Mouse (Mus musculus): ENCODE measurements around the gene Nfkbil1.

Gene Nfkbil1

DNA sequence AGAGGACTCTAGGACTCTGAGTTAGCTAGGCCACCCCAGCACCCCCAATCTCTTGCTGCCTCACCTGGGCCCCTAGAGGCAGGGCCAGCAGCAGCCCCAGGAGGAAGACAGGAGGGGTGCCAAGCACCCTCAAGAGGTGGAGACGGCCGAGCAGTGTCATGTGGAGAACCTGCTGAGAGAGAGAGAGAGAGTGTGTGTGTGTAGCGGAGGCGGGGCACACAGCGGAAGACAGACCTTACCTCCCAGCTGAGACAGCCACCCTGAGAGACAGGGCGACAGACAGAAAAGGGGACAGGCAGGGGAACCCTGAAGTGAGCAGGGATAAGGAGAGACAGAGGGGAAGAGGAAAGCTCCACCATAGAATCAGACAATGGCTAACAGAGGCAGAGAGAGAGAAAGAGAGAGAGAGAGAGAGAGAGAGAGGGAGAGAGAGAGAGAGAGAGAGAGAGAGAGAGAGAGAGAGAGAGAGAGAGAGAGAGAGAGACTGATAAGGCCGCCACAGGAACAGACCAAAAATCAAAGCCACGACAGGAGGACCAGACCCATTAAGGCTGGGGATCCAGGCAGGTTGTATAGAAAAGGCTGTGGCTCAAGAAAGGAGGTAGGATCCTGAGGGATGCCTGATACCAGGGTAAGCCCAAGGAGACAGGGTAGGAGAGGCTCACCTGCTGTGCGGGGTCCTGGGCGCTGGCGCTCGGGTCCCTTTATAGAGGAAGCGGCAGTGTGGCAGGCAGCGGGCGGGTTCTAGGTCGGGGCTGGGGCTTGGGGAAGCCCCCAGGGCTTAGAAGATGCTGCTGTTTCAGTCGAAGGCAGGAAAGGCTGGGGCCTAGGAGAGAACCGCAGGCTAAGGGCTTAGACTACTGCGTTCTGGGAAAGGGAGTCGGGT, 30.9 kb downstream of the Nfkbil1 start, which contains the start of gene Lta:
Gene Lta (minus strand): TSS at position 858 of the 886 bp plus-strand sequence.
- DNase-seq (ENCODE audit: low read depth, low spot score): no peak

DNA sequence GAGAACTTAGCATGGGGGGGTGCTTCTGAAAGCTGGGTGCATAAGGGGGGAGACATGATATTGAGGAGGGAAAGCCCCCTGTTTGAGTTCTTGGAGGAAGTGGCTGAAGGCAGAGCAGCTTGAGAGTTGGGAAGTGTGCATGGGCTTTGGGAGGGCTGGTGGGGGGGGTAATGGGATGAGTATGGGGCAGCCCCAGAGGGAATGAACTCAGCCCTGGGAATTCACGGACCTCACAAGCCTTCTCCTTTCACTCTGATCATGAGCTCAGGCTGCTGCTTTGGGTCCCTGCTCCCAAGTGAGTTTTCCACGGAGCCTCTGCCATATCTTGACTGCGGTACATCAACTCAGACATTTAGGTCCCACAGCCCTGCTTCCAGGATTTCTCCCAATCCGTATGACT, 33.1 kb downstream of the Nfkbil1 start:
- no peak for DNase-seq (ENCODE audit: low read depth, low spot score)

DNA sequence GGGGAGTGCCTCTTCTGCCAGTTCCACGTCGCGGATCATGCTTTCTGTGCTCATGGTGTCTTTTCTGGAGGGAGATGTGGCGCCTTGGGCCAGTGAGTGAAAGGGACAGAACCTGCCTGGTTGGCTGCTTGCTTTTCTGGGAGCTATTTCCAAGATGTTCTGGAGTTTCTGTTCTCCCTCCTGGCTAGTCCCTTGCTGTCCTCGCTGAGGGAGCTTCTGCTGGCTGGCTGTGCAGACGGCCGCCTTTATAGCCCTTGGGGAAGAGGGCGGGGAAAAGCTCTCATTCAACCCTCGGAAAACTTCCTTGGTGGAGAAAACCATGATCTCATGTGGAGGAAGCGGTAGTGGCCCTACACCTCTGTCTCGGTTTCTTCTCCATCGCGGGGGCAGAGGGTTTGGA, 33.8 kb downstream of the Nfkbil1 start, which contains the start of gene Tnf:
Gene Tnf (minus strand): TSS at position 221 of the 400 bp plus-strand sequence.
- no peak for DNase-seq (ENCODE audit: low read depth, low spot score)

DNA sequence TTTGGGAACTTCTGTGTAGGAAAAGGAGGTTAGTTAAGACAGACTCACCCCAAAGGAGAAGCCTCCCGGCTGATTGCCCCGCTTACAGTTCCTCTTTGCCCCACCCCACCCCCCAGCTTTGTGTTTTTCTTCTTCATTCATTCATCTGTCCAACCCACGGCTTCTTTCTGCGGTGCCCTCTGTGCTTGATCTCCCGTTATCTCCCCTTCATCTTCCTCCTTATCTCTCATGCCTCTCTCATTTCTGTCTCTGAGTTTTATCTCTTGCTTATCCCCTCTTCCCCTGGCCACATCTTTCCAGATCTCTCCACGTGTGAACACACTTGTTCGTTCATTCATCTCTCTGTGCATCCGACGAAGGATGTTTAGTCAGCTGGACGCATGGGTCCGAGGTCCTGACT, 34.5 kb downstream of the Nfkbil1 start:
- no peak for DNase-seq (ENCODE audit: low read depth, low spot score)

DNA sequence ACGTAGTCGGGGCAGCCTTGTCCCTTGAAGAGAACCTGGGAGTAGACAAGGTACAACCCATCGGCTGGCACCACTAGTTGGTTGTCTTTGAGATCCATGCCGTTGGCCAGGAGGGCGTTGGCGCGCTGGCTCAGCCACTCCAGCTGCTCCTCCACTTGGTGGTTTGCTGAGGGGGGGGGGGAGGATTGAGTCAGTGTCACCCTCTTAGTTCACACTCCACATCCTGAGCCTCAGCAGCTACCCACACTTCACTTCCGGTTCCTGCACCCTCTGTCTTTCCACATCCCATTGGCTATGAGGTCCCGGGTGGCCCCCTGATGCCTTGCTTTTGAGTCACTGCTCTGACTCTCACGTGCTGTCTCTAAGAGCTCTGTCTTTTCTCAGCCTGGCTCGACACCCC, 35.2 kb downstream of the Nfkbil1 start:
- no peak for DNase-seq (ENCODE audit: low read depth, low spot score)

DNA sequence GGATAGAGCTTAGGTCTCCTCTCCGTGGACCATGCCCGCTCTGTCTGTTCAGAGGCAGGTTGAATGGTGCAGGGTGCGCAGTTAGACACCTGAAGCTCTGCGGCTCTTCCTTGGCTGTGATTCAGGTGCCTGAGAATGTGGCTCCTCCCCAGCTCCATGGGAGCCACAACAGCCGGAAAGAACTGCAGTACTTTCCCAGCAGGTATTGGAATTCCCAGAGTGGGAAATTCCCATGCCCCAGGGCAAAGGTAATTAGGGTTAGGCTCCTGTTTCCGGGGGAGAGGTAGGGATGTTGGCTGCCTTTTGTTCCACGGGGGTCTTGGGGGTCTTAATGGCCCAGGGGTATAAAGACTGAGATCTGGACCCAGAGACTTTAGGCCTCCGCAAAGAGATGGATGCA, 36.6 kb downstream of the Nfkbil1 start:
- no peak for DNase-seq (ENCODE audit: low read depth, low spot score)

DNA sequence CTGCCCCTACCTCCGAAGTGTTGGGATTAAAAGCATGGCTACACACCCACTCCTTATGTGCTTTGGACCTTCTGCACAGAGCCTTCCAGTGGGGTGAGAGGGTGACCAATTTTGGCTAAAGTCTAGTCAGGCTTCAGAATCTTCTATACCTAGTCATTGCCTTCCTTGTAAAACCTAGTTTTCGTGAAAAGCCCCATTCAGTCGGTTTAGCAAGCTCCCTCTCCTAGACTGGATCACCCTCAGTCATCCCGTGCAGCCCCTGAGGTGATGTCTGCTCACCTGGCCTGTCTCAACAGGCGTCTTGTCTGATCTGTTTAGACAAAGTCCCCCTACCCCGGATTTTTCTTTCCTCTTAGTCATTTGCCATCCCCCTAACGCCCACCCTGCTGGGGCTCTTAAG, 37.6 kb downstream of the Nfkbil1 start:
- no peak for DNase-seq (ENCODE audit: low read depth, low spot score)

DNA sequence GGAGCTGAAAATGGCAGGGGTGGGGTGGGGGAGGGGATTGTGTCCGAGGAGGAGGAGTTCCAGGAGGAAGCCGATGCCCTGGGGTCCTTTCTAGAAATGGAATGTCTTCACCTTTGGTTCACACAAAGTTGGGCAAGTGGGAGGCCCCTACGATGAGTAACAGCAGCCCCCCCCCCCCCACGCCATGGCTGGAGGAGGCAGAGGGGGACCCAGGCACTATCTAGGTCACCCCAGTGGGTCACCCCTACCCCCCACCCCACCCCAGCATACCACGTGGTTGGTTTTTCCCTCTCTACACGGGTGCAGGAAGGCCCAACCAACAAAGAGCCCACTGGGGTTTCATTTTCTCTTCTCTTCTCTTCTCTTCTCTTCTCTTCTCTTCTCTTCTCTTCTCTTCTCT, 38.5 kb downstream of the Nfkbil1 start:
- DNase-seq (ENCODE audit: low read depth, low spot score): no peak

DNA sequence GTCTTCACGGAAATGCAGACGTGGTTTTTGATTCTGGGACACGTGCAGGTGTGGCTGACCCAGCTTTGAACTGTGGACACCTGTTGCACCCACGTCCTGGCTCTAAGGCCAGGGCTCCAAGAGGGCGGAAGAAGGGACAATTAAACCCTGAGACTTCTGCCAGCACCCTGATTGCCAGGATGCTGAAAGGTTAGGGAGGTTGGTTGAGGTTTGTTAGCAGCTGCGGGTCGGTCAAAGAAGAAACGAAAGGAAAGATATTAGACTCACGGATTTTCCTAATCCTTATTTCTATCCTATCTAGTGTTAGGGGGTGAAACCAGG, 39.3 kb downstream of the Nfkbil1 start:
- no peak for DNase-seq (ENCODE audit: low read depth, low spot score)

DNA sequence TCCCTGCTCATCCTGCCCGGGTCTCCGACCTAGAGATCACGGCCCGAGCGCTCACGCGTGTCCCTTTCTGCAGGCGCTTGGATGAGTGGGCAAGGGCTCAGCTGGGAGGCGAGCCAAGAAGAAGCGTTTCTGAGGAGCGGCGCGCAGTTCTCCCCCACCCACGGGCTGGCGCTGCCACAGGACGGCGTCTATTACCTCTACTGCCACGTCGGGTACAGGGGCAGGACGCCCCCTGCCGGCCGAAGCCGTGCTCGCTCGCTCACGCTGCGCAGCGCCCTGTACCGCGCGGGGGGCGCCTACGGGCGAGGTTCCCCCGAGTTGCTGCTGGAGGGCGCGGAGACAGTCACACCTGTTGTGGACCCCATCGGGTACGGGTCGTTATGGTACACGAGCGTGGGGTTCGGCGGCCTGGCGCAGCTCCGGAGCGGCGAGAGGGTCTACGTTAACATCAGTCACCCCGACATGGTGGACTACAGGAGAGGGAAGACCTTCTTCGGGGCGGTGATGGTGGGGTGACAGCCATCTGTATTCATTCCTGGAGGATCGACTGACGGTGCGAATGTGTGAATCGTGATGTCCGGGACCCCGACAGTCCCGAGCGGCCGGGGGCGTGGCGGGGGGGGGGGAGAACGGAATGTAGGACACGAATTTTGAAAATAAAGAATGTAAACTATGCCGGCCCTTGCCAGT, 39.8 kb downstream of the Nfkbil1 start:
- DNase-seq (ENCODE audit: low read depth, low spot score): peak; percentile 82

DNA sequence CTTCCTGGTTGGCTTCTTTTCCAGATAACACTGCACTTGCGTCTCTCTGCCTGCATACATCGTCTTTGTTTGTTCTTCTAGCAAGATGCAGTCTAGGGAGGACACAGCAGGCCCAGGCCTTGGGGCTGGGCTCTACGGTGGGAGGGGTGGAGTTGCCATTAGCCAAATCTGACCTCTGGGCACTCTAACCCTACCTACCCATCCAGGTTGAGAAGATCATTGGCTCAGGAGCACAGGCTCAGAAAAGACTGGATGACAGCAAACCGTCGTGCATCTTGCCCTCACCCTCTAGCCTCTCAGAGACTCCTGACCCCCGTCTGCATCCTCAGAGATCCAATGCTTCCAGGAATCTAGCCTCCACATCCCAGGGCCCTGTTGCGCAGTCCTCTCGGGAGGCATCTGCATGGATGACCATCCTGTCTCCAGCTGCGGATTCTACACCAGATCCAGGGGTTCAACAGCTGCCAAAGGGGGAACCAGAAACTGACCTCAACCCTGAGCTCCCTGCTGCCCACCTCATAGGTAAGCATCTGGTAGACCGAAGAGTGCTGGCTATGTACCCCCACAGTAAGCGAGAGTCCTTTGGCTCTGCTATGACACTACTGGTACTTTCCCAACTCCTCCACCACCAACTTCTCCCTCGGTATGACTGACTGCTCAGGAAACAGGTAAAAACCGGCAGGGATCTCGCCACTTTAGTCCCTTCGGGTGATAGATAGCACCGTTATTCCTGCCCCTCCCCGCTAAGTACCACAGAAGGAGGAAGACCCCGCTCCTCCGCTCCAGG, 40.6 kb downstream of the Nfkbil1 start:
- no peak for DNase-seq (ENCODE audit: low read depth, low spot score)

DNA sequence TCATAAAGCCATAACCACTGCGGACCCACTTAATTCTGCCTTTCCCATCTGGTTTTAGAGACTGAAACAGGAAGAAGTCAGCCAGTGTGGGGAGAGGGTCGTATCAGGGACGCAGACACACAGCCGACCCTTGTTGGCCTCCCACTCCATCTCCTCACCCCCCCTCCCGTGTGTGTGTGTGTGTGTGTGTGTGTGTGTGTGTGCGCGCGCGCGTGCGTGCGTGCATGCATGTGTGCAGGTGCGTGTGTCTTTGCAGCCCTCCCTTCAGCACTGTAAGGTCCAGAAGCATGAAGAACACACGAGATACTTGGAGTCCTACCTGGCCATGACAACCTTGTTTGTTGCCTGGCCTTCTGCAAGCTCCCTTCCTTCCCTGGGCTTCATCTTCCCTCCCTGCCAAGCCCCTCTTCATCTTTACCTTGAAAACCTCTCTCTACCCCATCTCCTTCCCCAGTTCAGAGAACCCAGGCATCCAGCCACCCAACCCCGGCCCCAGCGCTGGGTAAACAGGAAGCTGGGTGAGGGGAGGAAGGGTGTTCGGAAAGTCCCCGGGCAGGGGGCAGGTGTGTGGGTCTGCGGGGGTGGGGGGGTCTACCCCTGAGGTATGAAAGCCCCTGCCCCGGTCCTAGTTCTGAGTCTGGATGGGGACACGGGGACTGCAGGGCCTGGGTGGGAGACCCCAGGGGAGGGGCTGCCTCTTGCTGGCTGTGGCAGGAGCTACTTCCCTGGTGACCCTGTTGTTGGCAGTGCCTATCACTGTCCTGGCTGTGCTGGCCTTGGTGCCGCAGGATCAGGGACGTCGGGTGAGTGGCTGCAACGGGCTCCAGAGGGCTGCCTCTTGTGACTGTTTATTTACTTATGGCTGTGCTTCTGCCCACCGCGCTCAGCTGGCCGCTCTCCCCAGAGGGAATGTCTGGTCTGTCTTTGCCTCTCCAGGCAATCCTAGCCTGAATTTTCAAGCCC, 41.4 kb downstream of the Nfkbil1 start, which contains the start of gene Ltb:
Gene Ltb (plus strand): TSS at position 559 of the 963 bp plus-strand sequence.
- DNase-seq (ENCODE audit: low read depth, low spot score): no peak

DNA sequence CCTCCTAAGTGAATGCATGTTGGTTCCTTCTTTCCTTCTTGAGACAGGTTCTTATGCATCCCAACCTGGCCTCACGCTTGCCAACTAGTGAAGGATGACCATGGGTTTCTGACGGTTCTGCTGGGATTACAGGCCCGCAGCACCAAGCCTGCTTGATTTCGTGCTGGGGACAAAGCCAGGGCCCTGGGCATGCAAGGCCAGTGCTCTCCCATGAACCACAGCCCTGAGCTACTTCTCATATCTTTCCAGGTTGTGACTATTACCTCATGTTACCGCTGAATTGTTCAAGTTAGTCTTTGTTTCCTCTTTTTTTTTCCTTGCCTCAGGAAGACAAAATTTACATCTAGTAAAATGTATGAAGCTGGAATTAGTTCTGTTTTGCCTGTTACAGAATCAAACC, 42.7 kb downstream of the Nfkbil1 start:
- DNase-seq (ENCODE audit: low read depth, low spot score): no peak

DNA sequence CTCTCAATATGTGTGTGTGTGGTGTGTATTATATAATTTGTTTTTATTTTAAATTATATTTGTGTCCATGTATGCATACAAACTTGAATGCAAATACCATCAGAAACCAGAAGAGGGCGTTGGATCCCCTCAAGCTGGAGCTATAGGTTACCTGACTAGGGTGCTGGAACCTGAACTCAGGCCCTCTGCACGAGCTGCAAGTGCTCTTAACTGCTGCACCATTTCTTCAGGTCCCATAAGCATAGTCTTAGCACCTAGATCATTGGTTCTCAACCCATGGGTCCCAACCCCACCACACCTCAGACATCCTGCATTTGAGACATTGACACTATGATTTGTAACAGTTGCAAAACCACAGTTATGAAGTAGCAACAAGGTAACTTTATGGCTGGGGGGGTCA, 43.9 kb downstream of the Nfkbil1 start:
- no peak for DNase-seq (ENCODE audit: low read depth, low spot score)

DNA sequence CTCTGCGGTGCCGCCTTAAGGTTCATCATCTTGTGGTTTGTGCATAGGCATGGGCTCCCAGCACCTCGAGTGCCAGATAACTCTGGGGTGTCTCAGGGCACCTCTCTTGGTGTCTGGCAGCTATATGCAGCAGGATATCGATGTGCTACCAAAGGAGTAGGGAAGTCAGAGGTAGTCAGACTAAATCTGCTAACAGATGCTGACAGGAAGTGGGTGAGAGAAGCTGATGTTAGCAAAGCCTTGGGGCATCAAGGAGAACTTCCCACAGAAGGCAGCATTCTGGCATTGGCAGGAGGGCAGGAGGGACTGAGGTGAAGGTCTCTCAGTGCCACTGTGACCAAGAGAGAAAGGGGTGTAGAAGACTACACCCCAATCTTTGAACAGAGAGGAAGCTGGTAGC, 45.5 kb downstream of the Nfkbil1 start:
- DNase-seq (ENCODE audit: low read depth, low spot score): no peak

DNA sequence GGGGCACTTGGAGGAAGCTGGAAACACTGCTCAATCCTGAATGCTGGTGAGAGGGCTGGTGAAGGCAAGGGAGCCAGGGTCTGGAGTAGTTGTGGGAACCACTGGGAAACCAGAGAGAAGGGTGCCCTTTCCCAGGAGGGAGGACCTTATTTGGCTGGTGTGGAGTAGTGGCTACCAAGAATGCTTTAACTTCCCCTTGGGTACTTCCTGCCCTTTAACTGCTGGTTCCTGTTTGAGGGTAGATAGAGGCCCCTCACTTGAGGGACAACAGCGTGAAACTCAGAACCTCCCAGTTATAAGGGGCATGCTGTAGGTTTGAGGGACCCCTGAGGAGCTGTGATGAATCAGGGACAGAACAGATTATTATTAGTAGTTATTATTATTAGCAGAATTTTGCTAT, 46.4 kb downstream of the Nfkbil1 start:
- no peak for DNase-seq (ENCODE audit: low read depth, low spot score)

DNA sequence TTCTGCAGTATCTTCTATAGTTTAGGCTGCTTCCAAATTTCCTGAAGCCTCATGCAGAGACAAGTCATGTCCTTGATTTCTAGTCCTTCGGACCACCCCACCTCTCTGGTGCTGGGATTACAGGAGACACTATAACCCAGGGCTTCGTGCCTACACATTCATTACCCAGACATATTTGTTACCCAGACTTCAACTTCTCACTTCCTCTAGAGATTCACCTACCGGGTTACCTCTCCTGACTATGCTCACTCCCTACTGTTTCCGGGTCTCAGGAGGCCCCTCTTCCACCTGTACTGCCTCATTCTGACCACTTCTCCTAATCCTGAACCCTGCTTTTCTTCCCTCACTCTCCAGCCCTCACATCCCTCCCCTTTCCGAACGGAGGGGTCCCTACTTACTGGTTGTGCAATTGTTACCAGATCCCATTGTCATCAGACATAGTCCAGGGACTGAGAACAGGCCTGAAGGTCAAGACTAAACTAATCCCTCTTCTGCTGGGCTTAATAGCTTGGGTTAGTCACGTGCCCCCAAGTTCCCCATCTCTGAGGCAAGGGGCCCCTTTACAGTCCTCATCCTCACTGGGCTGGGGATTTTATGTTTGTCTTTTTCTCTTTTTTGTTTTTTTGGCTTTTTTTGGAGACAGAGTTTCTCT, 47.5 kb downstream of the Nfkbil1 start, which contains the start of gene Lst1:
Gene Lst1 (minus strand): TSS at position 481 of the 652 bp plus-strand sequence.
- no peak for DNase-seq (ENCODE audit: low read depth, low spot score)

DNA sequence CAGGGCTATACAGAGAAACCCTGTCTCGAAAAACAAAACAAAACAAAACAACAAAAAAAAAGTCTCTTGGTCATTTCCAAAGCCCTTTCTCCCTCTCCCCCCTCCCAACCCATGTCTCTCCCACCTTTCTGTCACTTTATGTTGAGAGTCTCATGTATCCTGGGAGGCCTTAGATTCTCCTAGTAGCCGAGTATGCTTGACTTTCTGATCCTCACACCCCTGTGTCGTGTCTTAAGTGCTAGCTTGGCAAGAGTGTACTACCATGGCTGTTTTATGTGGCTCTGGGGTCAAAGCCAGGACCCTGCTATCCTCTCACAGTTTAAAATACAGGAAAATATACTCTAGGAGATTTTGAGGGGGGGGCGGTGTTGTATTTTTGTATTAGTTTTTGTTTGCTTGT, 48.2 kb downstream of the Nfkbil1 start:
- DNase-seq (ENCODE audit: low read depth, low spot score): no peak

DNA sequence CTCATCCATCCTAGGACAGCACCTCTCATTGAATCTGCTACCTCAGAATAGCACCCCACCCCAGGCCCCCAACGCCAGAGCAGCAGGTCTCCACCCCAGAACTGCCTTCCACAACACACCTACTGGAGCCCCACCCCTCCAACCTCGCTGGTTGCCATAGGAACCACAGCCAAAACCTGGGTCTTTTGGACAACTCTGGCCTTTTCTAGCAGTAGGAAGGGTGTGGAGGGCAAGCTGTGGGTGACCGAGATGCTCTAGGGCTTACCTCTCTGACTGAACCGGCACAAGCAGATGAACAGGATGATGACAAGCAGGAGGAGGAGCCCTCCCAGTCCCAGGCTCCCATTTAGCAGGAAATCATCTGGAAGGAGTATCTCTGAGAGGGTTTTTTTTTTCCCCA, 48.9 kb downstream of the Nfkbil1 start:
- peak; percentile 50 for DNase-seq (ENCODE audit: low read depth, low spot score)
